Mouse (Mus musculus) embryonic facial prominence, embryonic 15.5 days (tissue): ENCODE measurements around the gene Pglyrp2. TPM values are rescaled to one million over a fixed set of nuclear protein-coding genes. Genes with fewer than 3 reads are reported as not detected.
A peak's percentile ranks its signal among the peaks of the same experiment; 100 is the strongest.

Source experiments
- ATAC-seq: fragments of 200-750 bp; cut with Nextera tagmentation; 2 replicates; pipeline ENCODE4 v1.8.0; 2017; ENCODE audit warnings: low read depth, moderate TSS enrichment; ENCODE audit not compliant: insufficient number of reproducible peaks, low FRiP score, low TSS enrichment
- H3K27ac ChIP-seq: fragments of 300-500 bp; sonication (generic); replicated peaks from 2 replicates; pipeline ENCODE4 v1.5.1; 2015; ENCODE audit warnings: mild to moderate bottlenecking, inconsistent platforms
- H3K27me3 ChIP-seq: fragments of 300-500 bp; sonication (generic); 2 replicates; pipeline ENCODE4 v1.6.1; 2015; ENCODE audit warnings: inconsistent platforms
- H3K36me3 ChIP-seq: fragments of 300-500 bp; sonication (generic); 2 replicates; pipeline ENCODE4 v1.6.1; 2015; ENCODE audit warnings: mild to moderate bottlenecking, inconsistent platforms
- H3K4me1 ChIP-seq: fragments of 300-500 bp; sonication (generic); 2 replicates; pipeline ENCODE4 v1.6.1; 2015; ENCODE audit warnings: inconsistent platforms
- H3K4me2 ChIP-seq: fragments of 300-500 bp; sonication (generic); replicated peaks from 2 replicates; pipeline ENCODE4 v1.6.1; 2015; ENCODE audit warnings: mild to moderate bottlenecking, inconsistent platforms
- H3K4me3 ChIP-seq: fragments of 300-500 bp; sonication (generic); replicated peaks from 2 replicates; pipeline ENCODE4 v1.5.1; 2015; ENCODE audit warnings: mild to moderate bottlenecking, inconsistent platforms
- H3K9ac ChIP-seq: fragments of 300-500 bp; sonication (generic); 2 replicates; pipeline ENCODE4 v1.6.1; 2015; ENCODE audit warnings: inconsistent platforms
- H3K9me3 ChIP-seq: fragments of 300-500 bp; sonication (generic); replicated peaks from 2 replicates; pipeline ENCODE4 v1.6.1; 2016; ENCODE audit warnings: inconsistent platforms
- WGBS: fragments of 180-500 bp; shearing (Covaris S2); methylation state at CpG from one replicate; pipeline ENCODE4 v1.1.7; 2015; 5-methylcytosine and 5-hydroxymethylcytosine counted together
- microRNA-seq: library from miRNA; unstranded; fragments of <30 nt; microRNA quantifications from one replicate; pipeline ENCODE4, GENCODE M21; 2016; ENCODE audit warnings: borderline number of aligned reads
- polyA plus RNA-seq: library from polyadenylated mRNA; unstranded; fragments of >200 nt; fragmentation: Nextera tagmentation; extraction: Ambion mirVana; gene quantifications from 2 replicates; pipeline ENCODE4 v1.2.1, GENCODE M21; 2015

Gene Pglyrp2
- polyA plus RNA-seq, 1 experiment from 2014 or later, result 0.13 TPM

DNA sequence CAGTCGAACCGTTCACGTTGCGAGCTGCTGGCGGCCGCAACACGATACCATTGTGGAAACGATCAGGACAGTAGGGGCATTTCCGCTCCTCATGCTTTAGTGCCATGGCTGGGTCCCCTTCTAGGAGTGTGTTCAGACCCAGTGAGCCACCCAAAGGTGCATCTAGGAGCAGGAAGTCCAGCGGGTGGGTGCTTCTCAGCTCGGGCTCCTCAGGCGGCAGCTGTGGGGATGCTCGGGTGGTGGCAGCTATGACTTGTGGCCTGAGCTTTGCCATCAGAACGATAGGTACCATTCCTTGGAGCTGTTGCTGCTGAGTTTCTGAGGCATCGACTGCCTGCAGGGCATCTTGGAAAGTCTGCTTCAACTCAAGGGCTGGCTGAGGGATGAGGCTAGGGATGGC lies 47.5 kb downstream of the Pglyrp2 start:
- peaks cover 15% of the 10 kb centered on the region for H3K36me3 ChIP-seq
- no peaks in the 10 kb centered on the region for H3K4me1 ChIP-seq
- no peak overlapping the region for H3K9ac ChIP-seq
- H3K27me3 ChIP-seq, result no peaks in the 10 kb centered on the region
- ATAC-seq, result no peak
- 70% methylated on average over 15 of the region's 15 CpGs for WGBS
- H3K4me2 ChIP-seq, result no peak overlapping the region
- H3K4me3 ChIP-seq, result no peak overlapping the region
- no peak overlapping the region for H3K27ac ChIP-seq
- H3K9me3 ChIP-seq, result no peaks in the 10 kb centered on the region

GRCm38 (mm10) chr17:32368991-32369578 lies 54.9 kb downstream of the Pglyrp2 start:
- Histone ChIP-seq H3K4me1 (peaks cover 6% of the 10 kb centered on the region), H3K27ac (no peak overlapping the region), H3K9ac (0 out of 2 replicates have a peak overlapping the region, but pooled peaks have one; percentile 6), H3K27me3 (no peaks in the 10 kb centered on the region), H3K36me3 (no peaks in the 10 kb centered on the region), H3K4me2 (peak overlapping the region; percentile 41), H3K9me3 (no peaks in the 10 kb centered on the region), H3K4me3 (peak overlapping the region; percentile 35)
- peak; percentile 25; the same call in 1 of the 2 replicates for ATAC-seq
- 13% methylated on average over 13 of the region's 17 CpGs for WGBS

DNA sequence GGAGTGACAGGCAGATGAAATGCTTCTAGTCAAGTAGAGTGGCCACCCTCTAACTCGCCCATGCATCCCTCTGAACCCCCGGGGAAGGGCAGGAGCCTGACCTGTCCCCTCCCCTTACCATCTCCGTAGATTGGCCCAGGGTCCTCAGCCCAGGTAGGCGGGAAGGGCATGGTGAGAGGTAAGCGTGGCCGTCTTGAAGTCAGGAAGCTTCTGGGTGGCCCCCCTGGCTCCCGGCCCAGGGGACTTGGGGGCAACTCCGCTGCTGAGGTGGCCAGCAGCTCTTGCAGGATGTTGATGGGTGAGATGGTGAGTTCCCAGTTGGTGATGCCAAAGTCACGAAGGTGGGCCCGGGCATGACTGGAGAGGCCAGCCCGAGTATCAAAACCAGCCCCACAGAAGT lies 56.3 kb downstream of the Pglyrp2 start:
- ATAC-seq, result no peak
- Histone ChIP-seq H3K9ac (no peak overlapping the region), H3K9me3 (no peaks in the 10 kb centered on the region), H3K27me3 (no peaks in the 10 kb centered on the region), H3K4me2 (no peak overlapping the region), H3K4me3 (no peak overlapping the region), H3K27ac (no peak overlapping the region), H3K36me3 (no peaks in the 10 kb centered on the region), H3K4me1 (peaks cover 16% of the 10 kb centered on the region)
- WGBS, result 87% methylated on average over 11 of the region's 11 CpGs

DNA sequence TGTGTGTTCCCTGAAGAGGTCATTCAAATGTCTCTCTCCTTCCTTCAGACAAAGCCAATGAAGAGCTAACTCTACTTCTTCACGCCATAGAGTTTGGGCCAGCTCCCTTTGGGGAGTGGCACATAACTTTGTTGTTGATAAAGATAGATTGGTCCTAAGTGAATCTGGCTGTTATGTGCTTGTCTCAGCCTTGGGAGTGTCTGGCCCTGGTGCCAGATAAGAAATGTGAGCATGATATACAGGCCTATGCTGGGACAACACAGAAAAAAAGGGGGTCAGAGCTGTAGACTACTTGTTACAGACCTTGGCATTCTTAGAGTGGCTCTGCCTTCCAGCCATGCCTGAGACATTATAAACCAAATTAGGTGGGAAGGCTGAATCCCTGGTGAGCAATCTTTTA lies 58.7 kb downstream of the Pglyrp2 start:
- Histone ChIP-seq H3K4me1 (peaks cover 21% of the 10 kb centered on the region), H3K9me3 (no peaks in the 10 kb centered on the region), H3K4me3 (peak overlapping the region; percentile 94; the same call in 1 of the 2 replicates), H3K4me2 (no peak overlapping the region), H3K27ac (no peak overlapping the region), H3K36me3 (peaks cover 23% of the 10 kb centered on the region), H3K9ac (no peak overlapping the region), H3K27me3 (no peaks in the 10 kb centered on the region)
- ATAC-seq, result no peak
- WGBS, result 82% methylated on average over 1 of the region's 1 CpGs

GRCm38 (mm10) chr17:32364850-32365249 lies 59.1 kb downstream of the Pglyrp2 start:
- peak overlapping the region; percentile 21; the same call in 1 of the 2 replicates for H3K9ac ChIP-seq
- H3K27me3 ChIP-seq, result no peaks in the 10 kb centered on the region
- WGBS, result 54% methylated on average over 5 of the region's 5 CpGs
- no peak for ATAC-seq
- H3K36me3 ChIP-seq, result peaks cover 28% of the 10 kb centered on the region
- H3K4me2 ChIP-seq, result peak overlapping the region; percentile 51
- H3K9me3 ChIP-seq, result no peaks in the 10 kb centered on the region
- peaks cover 21% of the 10 kb centered on the region for H3K4me1 ChIP-seq
- H3K27ac ChIP-seq, result peak overlapping the region; percentile 74
- peak overlapping the region; percentile 94 for H3K4me3 ChIP-seq

GRCm38 (mm10) chr17:32364331-32364730 lies 59.6 kb downstream of the Pglyrp2 start:
- peak overlapping the region; percentile 94 for H3K4me3 ChIP-seq
- H3K27ac ChIP-seq, result peak overlapping the region; percentile 74
- ATAC-seq, result peak; percentile 93
- H3K9me3 ChIP-seq, result no peaks in the 10 kb centered on the region
- under 1% methylated on average over 43 of the region's 47 CpGs for WGBS
- peak overlapping the region; percentile 51 for H3K4me2 ChIP-seq
- H3K4me1 ChIP-seq, result peaks cover 21% of the 10 kb centered on the region
- no peaks in the 10 kb centered on the region for H3K27me3 ChIP-seq
- peak overlapping the region; percentile 81 for H3K9ac ChIP-seq
- peaks cover 33% of the 10 kb centered on the region for H3K36me3 ChIP-seq

DNA sequence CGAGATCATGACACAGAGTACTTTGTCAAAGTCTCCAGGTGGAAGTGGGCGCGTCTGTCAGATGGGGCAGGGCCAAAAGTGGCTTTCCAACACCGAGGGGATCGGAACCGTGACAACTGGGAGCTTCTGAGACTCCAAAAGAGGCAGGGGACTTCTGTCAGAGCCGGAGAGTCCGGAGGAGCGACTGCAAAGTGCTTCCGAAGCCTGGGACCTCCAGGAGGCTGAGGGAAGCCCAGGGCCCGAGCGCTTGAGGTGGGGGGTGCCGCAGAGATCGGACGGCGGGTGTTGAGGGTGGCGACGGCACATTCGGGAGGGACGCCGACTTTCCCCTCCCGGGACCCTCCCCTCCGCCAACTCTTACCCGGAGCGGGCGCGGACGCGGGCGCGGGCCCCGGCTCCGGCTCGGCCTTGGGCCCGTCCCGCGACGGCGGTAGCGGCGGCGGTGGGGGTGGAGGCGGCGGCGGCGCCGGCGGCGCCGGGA lies 60.1 kb downstream of the Pglyrp2 start:
- Histone ChIP-seq H3K9me3 (no peaks in the 10 kb centered on the region), H3K27me3 (no peaks in the 10 kb centered on the region), H3K36me3 (peaks cover 37% of the 10 kb centered on the region), H3K4me2 (peak overlapping the region; percentile 51), H3K4me3 (peak overlapping the region; percentile 94), H3K27ac (peak overlapping the region; percentile 74), H3K9ac (peak overlapping the region; percentile 81), H3K4me1 (peaks cover 21% of the 10 kb centered on the region)
- under 1% methylated on average over 27 of the region's 50 CpGs for WGBS
- ATAC-seq, result peak; percentile 39

- Histone ChIP-seq H3K9ac (no peak overlapping the region; the same call in 1 of the 2 replicates), H3K36me3 (peaks cover 49% of the 10 kb centered on the region), H3K4me2 (peak overlapping the region; percentile 51), H3K4me3 (peak overlapping the region; percentile 94), H3K27me3 (no peaks in the 10 kb centered on the region), H3K27ac (no peak overlapping the region), H3K9me3 (no peaks in the 10 kb centered on the region), H3K4me1 (peaks cover 21% of the 10 kb centered on the region)
- ATAC-seq, result no peak
- WGBS, result 86% methylated on average over 4 of the region's 4 CpGs
Observed at GRCm38 (mm10) chr17:32362686-32363085, 61.3 kb downstream of the Pglyrp2 start.

Small RNA genes within 50 kb of the gene (microRNA-seq; reads per million reads assigned to microRNA genes)
- gene Gm22201, result not detected

Other genes with a start within 250 kb of the Pglyrp2 start
- gene Ephx3, start 234.6 kb downstream of the Pglyrp2 start, polyA plus RNA-seq, result 10.3 and 11.9 TPM in 2 replicates
- gene Brd4, start 139.4 kb downstream of the Pglyrp2 start, polyA plus RNA-seq, result 92.0 and 113 TPM in 2 replicates
- gene Akap8, start 102.9 kb downstream of the Pglyrp2 start, polyA plus RNA-seq, result 91.5 and 97.9 TPM in 2 replicates
- gene Akap8l, start 73.6 kb downstream of the Pglyrp2 start, polyA plus RNA-seq, result 96.5 and 110 TPM in 2 replicates
- gene Wiz, start 34.7 kb downstream of the Pglyrp2 start, polyA plus RNA-seq, result 27.7 and 30.1 TPM in 2 replicates
- gene Rasal3, start 20.6 kb downstream of the Pglyrp2 start, polyA plus RNA-seq, result 1.8 and 2.9 TPM in 2 replicates
- 20.4 and 27.6 TPM in 2 replicates for gene Cyp4f39, start 28.6 kb upstream of the Pglyrp2 start, polyA plus RNA-seq
- gene Cyp4f17, start 81.9 kb upstream of the Pglyrp2 start, polyA plus RNA-seq, result 11.7 and 15.5 TPM in 2 replicates
- gene Cyp4f16, start 112.4 kb upstream of the Pglyrp2 start, polyA plus RNA-seq, result 18.2 and 23.3 TPM in 2 replicates
- not detected in 2 replicates for gene Cyp4f37, start 197.1 kb upstream of the Pglyrp2 start, polyA plus RNA-seq
- gene Cyp4f40, start 234.7 kb upstream of the Pglyrp2 start, polyA plus RNA-seq, result 0.12 TPM in 2 replicates